Mouse (Mus musculus) common myeloid progenitor, adult 5-6 weeks (primary cell): ENCODE measurements at regions not wholly inside any gene's neighbourhood (a gene's known extent, or its start where the extent isn't known, plus 50 kb on each side); places are given as distances from the start of the nearest gene placed in this dataset.

Experiments
- ATAC-seq: replicated peaks from 2 replicates; pipeline ENCODE4 v1.8.0; 2016; ENCODE audit warnings: low read depth, mild to moderate bottlenecking, moderate TSS enrichment, inconsistent platforms; ENCODE audit not compliant: poor library complexity, severe bottlenecking

DNA sequence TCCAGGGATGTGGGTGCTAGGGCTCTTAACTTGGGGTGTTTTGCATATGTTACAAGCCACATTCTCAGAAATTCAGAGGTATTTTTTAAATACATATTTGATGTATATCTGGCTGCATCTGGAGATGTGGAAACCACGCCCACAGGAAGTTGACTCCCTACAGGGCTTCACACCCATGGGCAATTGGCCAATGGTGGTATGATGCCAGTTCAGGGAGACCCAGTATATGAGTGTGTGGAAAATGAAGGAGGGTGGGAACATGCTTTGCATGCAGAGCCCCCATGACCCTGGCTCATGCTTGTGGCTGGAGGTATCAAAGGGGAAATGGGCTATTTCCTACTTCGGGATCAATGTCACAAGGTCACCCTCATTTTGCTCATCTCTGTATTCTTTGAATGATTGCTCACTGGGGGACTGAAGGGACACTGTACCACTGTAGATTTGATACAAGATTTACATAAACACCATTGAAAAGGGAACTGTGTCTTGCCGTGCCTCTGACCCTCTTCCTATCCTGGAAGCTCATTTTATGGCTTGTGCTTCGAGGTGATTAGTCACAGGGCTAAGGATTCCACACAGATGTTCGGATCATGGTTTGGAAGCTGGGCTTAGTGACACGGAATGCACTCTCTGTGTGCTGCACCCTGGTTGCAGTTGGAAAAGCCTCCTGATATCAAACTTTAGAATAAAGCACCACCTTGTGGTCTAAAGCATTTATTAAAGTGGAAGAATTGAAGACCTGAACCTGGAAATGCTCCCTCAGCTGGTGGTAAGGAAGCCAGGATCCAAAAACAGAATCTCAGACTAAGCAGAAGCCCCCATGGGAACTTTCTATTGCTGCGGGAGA, 56.8 kb upstream of the Edn1 start:
- ATAC-seq, result peak; percentile 75

GRCm38 (mm10) chr13:42245753-42246409, 55.4 kb upstream of the Edn1 start:
- ATAC-seq, result peak; percentile 64
